Mouse (Mus musculus): Measurements from ENCODE around the gene Exph5.

DNA sequence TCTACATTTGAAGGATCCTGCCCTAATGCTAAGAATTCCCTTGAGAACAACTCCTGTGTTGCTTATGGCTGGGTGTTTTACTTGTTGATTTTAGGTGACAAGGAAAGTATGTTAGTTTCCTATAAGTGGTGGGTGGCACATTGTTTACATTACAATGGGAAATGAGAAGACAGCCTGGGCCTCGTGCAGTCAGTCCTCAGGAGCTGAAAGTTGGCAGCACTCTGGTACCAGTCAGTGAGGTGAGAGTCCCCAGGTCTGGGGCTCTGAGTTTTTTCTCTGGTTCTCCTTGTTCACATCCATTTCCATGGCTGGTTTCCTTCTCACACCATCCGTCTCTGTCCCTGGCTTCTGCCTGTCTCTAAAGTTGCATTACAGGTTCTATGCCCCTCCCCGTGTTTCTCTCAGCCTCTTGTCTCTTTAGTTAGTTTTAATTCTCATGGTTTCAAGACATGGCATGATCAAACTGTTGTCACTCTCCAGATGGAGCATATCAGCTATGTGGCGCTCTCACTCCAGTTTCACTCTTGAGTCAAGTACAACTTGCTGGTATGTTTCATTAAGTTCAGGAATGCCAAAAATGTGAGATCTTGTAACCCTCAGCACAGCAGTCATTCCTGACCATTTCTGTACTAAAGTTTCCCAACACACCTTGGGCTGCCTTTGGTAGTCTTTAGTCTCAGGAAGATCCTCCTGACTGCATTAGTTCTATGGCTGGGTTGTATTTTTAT, 24.1 kb downstream of the Exph5 start:
- TF ChIP-seq CTCF (IDR thresholded peaks at IDR 0.05; ENCODE audit: control insufficient read depth, insufficient read depth, low read length): no peak
- no peak for TF ChIP-seq POLR2A (IDR thresholded peaks at IDR 0.05; ENCODE audit: borderline replicate concordance, control insufficient read depth, low read depth, low read length)

Measured in bone marrow, adult 2 months (tissue).